ENCODE assay signal across 10 mouse cellular contexts in the genomic region with DNA sequence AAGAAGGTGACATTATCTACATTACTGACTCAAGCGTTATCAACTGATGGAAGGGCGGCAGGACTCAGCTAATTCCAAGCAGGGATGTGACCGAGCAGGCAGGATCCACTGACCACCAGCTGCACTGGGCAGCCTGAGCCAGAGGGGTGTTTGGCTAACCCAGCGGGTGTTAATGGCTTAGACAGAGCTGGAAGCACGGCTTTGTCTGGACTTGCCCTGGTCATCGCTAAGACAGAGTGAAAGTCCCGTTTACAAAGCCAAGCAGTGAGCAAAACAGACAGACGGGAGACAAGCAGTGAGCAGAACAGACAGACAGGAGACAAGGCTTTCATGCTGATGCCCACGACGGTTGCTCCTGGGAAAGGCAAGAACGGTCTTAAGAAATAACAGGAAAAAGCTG. TPM values are rescaled to one million over a fixed set of nuclear protein-coding genes. Genes with fewer than 3 reads are reported as not detected.
DNase-seq lines count a peak whose midpoint lies in the region; ATAC-seq lines count a peak whose summit lies in the region.
"Had no signal": no experiment of that assay in that cellular context is flagged by ENCODE, and none has a peak within 500 bp of the region (broad histone marks: within the 10 kb centered on the region; RNA-seq: fewer than 3 reads in every experiment).

No protein-coding gene starts in this region.

- H3K4me1 ChIP-seq in forebrain, embryonic 10.5 days: peaks cover 22% of the 10 kb centered on the region
- H3K4me1 ChIP-seq in forebrain, embryonic 14.5 days (ENCODE audit: control insufficient read depth, insufficient read depth, low read length): peaks cover 6% of the 10 kb centered on the region; the same call in 1 of the 2 replicates
- peaks cover 5% of the 10 kb centered on the region for H3K4me1 ChIP-seq in megakaryocyte, embryonic 14.5 days
- peaks cover 8% of the 10 kb centered on the region for H3K4me1 ChIP-seq in limb, embryonic 11.5 days (ENCODE audit: control insufficient read depth, insufficient read depth, low read length)

- 4% methylated on average over 11 of the region's 11 CpGs for WGBS in forebrain, embryonic 10.5 days
- WGBS in forebrain, embryonic 14.5 days: 14% methylated on average over 11 of the region's 11 CpGs
- 5% methylated on average over 11 of the region's 11 CpGs for WGBS in limb, embryonic 11.5 days

- H3K9me3 ChIP-seq in forebrain, embryonic 10.5 days: no peaks in the 10 kb centered on the region
- no peaks in the 10 kb centered on the region for H3K9me3 ChIP-seq in forebrain, embryonic 14.5 days (replicated peaks; ENCODE audit: control insufficient read depth, low read length)
- no peaks in the 10 kb centered on the region for H3K9me3 ChIP-seq in megakaryocyte, embryonic 14.5 days
- no peaks in the 10 kb centered on the region for H3K9me3 ChIP-seq in limb, embryonic 11.5 days (ENCODE audit: control insufficient read depth, low read length)

- no peak for DNase-seq in forebrain, embryonic 10.5 days (ENCODE audit: extremely low spot score, low spot score)
- DNase-seq in forebrain, embryonic 14.5 days (ENCODE audit: low spot score): no peak
- peak; percentile 55 for DNase-seq in limb, embryonic 11.5 days (ENCODE audit: low spot score)
- DNase-seq in yolk sac, embryonic 10.5 days (ENCODE audit: low spot score): peak; percentile 6
- DNase-seq in thymus, postnatal 25 days: no peak
- DNase-seq in thymus, postnatal 4 days: no peak
- DNase-seq: lung, postnatal 14 days had no signal

- H3K27ac ChIP-seq in forebrain, embryonic 10.5 days: peak overlapping the region; percentile 71
- H3K27ac ChIP-seq in forebrain, embryonic 14.5 days (ENCODE audit: low read depth, low read length): no peak overlapping the region
- no peak overlapping the region; the same call in 1 of the 2 replicates for H3K27ac ChIP-seq in limb, embryonic 11.5 days (replicated peaks; ENCODE audit: low read depth, low read length)

- no peak overlapping the region for H3K9ac ChIP-seq in forebrain, embryonic 14.5 days (ENCODE audit: low read length)
- peak overlapping the region; percentile 34 for H3K9ac ChIP-seq in limb, embryonic 11.5 days (ENCODE audit: low read length)

- no peak overlapping the region for H3K4me2 ChIP-seq in forebrain, embryonic 14.5 days (ENCODE audit: low read length)
- 0 out of 2 replicates have a peak overlapping the region, but pooled peaks have one; percentile 15 for H3K4me2 ChIP-seq in limb, embryonic 11.5 days (ENCODE audit: low read depth, severe bottlenecking)

- no peaks in the 10 kb centered on the region for H3K36me3 ChIP-seq in forebrain, embryonic 10.5 days (replicated peaks)
- H3K36me3 ChIP-seq in forebrain, embryonic 14.5 days (ENCODE audit: control insufficient read depth, insufficient read depth, low read length): no peaks in the 10 kb centered on the region
- no peaks in the 10 kb centered on the region for H3K36me3 ChIP-seq in megakaryocyte, embryonic 14.5 days (replicated peaks; ENCODE audit: low read length)
- no peaks in the 10 kb centered on the region for H3K36me3 ChIP-seq in limb, embryonic 11.5 days (ENCODE audit: control insufficient read depth, insufficient read depth, low read length)

- ATAC-seq in forebrain, embryonic 14.5 days: no peak
- ATAC-seq in megakaryocyte, adult 5-6 weeks (ENCODE audit: poor library complexity, severe bottlenecking): no peak
- ATAC-seq in limb, embryonic 11.5 days (ENCODE audit: insufficient number of reproducible peaks, low FRiP score, low TSS enrichment, low read depth): no peak
- ATAC-seq: Patski had no signal

- H3K27me3 ChIP-seq in forebrain, embryonic 10.5 days (ENCODE audit: poor library complexity, severe bottlenecking): peaks cover 13% of the 10 kb centered on the region
- H3K27me3 ChIP-seq in forebrain, embryonic 14.5 days (replicated peaks; ENCODE audit: control insufficient read depth, insufficient read depth, low read length): no peaks in the 10 kb centered on the region
- peaks cover 45% of the 10 kb centered on the region for H3K27me3 ChIP-seq in megakaryocyte, embryonic 14.5 days (replicated peaks)
- no peaks in the 10 kb centered on the region for H3K27me3 ChIP-seq in limb, embryonic 11.5 days (ENCODE audit: control insufficient read depth, insufficient read depth, low read length)
- H3K27me3 ChIP-seq: Patski had no signal

- peak overlapping the region; percentile 18; the same call in 1 of the 2 replicates for H3K4me3 ChIP-seq in forebrain, embryonic 10.5 days
- H3K4me3 ChIP-seq in forebrain, embryonic 14.5 days (ENCODE audit: low read depth, low read length): no peak overlapping the region
- peak overlapping the region; percentile 76 for H3K4me3 ChIP-seq in megakaryocyte, embryonic 14.5 days (replicated peaks)
- H3K4me3 ChIP-seq in limb, embryonic 11.5 days (ENCODE audit: low read depth, low read length): no peak overlapping the region

RNA-seq across cellular contexts. Expression of a gene that starts 4.2 kb away (rescaled TPM):
- 0.87 and 2.7 TPM in 2 replicates for polyA plus RNA-seq in forebrain, embryonic 10.5 days (2016; fragmentation: Nextera tagmentation; extraction: Ambion mirVana)
- 24.3 and 30.6 TPM in 2 replicates for polyA plus RNA-seq in forebrain, embryonic 14.5 days (2014; fragmentation: Nextera tagmentation; extraction: Ambion mirVana)
- not detected in 2 replicates for polyA plus RNA-seq in megakaryocyte, embryonic 14.5 days (2012; ENCODE audit: insufficient read depth, low replicate concordance)
- total RNA-seq in megakaryocyte, adult 5-6 weeks (2015): 0.39 TPM in 1 of 2 replicates, not detected in the other
- not detected in 2 replicates for total RNA-seq in megakaryocyte, adult 5-6 weeks (2017)
- 0.11 and 0.14 TPM in 2 replicates for polyA plus RNA-seq in limb, embryonic 11.5 days (2014; fragmentation: Nextera tagmentation; extraction: Ambion mirVana)
- polyA plus RNA-seq: Patski had no signal

Comparison
In these comparisons a context has a peak if more than half of its experiments do, and no peak if none do; other contexts are left out.
1. H3K4me3 ChIP-seq: peak in forebrain, embryonic 10.5 days (single experiment) and megakaryocyte, embryonic 14.5 days (single experiment); none in forebrain, embryonic 14.5 days (single experiment) and limb, embryonic 11.5 days (single experiment).
2. DNase-seq: peak in limb, embryonic 11.5 days (single experiment) and yolk sac, embryonic 10.5 days (single experiment); none in forebrain, embryonic 10.5 days (single experiment), forebrain, embryonic 14.5 days (single experiment), thymus, postnatal 25 days (single experiment) and thymus, postnatal 4 days (single experiment).